Mouse (Mus musculus) liver, embryonic 13.5 days (tissue): ENCODE measurements around the gene Nampt. TPM values are rescaled to one million over a fixed set of nuclear protein-coding genes. Genes with fewer than 3 reads are reported as not detected.
"Not testable (repeated sequence)": the region's sequence is repeated elsewhere in the genome, so short reads cannot be mapped to it uniquely, and the experiment has no call there.

Source experiments
- ATAC-seq: fragments of 200-750 bp; cut with Nextera tagmentation; 2 replicates; pipeline ENCODE4 v1.8.0; 2017; ENCODE audit warnings: low read depth, mild to moderate bottlenecking, moderate number of reproducible peaks, moderate library complexity
- DNase-seq: peaks from one replicate; pipeline ENCODE4 v3.0.0; 2022
- H3K27ac ChIP-seq: fragments of 300-500 bp; sonication (generic); 2 replicates; pipeline ENCODE4 v1.5.1; 2015; ENCODE audit warnings: moderate library complexity, mild to moderate bottlenecking, inconsistent platforms
- H3K27me3 ChIP-seq: fragments of 300-500 bp; sonication (generic); 2 replicates; pipeline ENCODE4 v1.6.1; 2015; ENCODE audit warnings: mild to moderate bottlenecking, inconsistent platforms
- H3K36me3 ChIP-seq: fragments of 300-500 bp; sonication (generic); 2 replicates; pipeline ENCODE4 v1.6.1; 2015; ENCODE audit warnings: mild to moderate bottlenecking, inconsistent platforms
- H3K4me1 ChIP-seq: fragments of 300-500 bp; sonication (generic); replicated peaks from 2 replicates; pipeline ENCODE4 v1.6.1; 2015; ENCODE audit warnings: inconsistent platforms
- H3K4me2 ChIP-seq: fragments of 300-500 bp; sonication (generic); 2 replicates; pipeline ENCODE4 v1.6.1; 2015; ENCODE audit warnings: inconsistent platforms, mild to moderate bottlenecking, moderate library complexity
- H3K4me3 ChIP-seq: fragments of 300-500 bp; sonication (generic); replicated peaks from 2 replicates; pipeline ENCODE4 v1.5.1; 2015; ENCODE audit warnings: mild to moderate bottlenecking, inconsistent platforms
- H3K9ac ChIP-seq: fragments of 300-500 bp; sonication (generic); 2 replicates; pipeline ENCODE4 v1.6.1; 2015; ENCODE audit warnings: mild to moderate bottlenecking, inconsistent platforms
- H3K9me3 ChIP-seq: fragments of 300-500 bp; sonication (generic); replicated peaks from 2 replicates; pipeline ENCODE4 v1.6.1; 2016; ENCODE audit warnings: inconsistent platforms
- WGBS: fragments of 180-500 bp; shearing (Covaris S2); methylation state at CpG from one replicate; pipeline ENCODE4 v1.1.7; 2015; ENCODE audit not compliant: insufficient replicate concordance; 5-methylcytosine and 5-hydroxymethylcytosine counted together
- polyA plus RNA-seq: library from polyadenylated mRNA; unstranded; fragments of >200 nt; fragmentation: Nextera tagmentation; extraction: Ambion mirVana; gene quantifications from 2 replicates; pipeline ENCODE4 v1.2.1, GENCODE M21; 2015

Nampt gene
- polyA plus RNA-seq, 1 experiment from 2014 or later, result 10.6 TPM

DNA sequence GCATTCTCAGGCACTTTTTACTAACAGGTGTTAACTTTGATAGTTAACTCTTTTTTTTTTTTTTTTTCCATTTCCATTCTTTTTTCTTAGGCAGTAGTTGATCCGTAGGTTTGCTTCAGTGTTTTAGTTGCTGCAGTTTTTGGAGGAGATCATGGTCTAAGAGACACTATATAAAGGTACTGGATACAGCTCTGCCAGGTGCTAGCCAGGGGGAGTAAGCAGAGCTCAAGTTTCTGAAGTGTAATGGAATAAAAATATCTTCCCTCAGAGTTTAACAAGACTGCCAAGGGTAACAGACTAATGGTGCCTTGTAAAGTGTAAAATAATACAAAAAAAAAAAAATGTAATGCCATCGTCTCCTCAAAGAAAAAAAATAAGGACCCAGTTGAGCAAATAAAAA is 67.0 kb downstream of the Nampt start:
- DNase-seq (no peak), ATAC-seq (no peak)
- no peaks in the 10 kb centered on the region for H3K9me3 ChIP-seq
- no peak overlapping the region for H3K4me3 ChIP-seq
- no peak overlapping the region for H3K9ac ChIP-seq
- no peak overlapping the region for H3K27ac ChIP-seq
- H3K27me3 ChIP-seq, result no peaks in the 10 kb centered on the region
- no peaks in the 10 kb centered on the region for H3K4me1 ChIP-seq
- H3K4me2 ChIP-seq, result no peak overlapping the region
- no peaks in the 10 kb centered on the region for H3K36me3 ChIP-seq
- 57% methylated on average over 2 of the region's 2 CpGs for WGBS

DNA sequence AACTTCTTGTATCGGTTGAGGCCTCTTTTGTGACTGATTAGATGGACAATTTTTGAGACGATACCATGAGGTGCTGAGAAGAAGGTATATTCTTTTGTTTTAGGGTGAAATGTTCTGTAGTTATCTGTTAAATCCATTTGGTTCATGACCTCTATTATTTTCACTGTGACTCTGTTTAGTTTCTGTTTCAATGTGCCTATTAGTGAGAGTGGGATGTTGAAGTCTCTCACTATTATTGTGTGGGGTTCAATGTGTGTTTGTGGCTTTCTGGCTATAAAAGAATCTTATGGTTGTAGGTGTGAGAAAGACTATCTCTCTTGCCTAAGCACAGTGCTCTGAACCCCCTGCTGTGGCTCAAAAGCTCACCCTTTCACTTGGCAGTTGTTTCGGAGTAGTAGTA is 68.9 kb downstream of the Nampt start:
- Histone ChIP-seq H3K4me2 (no peak overlapping the region), H3K27ac (no peak overlapping the region), H3K4me3 (no peak overlapping the region), H3K27me3 (no peaks in the 10 kb centered on the region), H3K9me3 (no peaks in the 10 kb centered on the region), H3K9ac (no peak overlapping the region), H3K36me3 (no peaks in the 10 kb centered on the region), H3K4me1 (no peaks in the 10 kb centered on the region; the same call in 1 of the 2 replicates)
- DNase-seq (no peak), ATAC-seq (no peak)
- WGBS, result 60% methylated on average over 3 of the region's 3 CpGs

DNA sequence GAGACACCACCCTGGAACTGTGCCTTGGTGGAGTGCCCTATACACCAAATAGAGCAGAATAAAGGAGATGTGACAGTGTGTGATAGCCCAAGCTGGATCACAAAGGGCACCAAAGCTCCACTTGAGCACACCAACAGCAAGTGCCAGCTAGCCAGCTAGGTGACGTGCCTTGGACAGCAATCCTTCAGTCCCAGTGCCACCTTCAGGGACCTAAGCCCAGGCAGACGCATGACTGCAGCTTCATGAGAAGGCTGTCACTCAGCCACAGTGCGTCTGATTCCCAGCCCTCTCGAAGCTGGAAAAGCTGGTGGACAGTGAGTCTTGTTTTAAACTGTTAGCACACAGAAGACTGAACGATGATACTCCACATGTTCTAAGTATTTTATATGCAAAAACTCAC is 70.5 kb downstream of the Nampt start:
- Histone ChIP-seq H3K27ac (no peak overlapping the region), H3K36me3 (no peaks in the 10 kb centered on the region), H3K4me1 (peaks cover 4% of the 10 kb centered on the region), H3K9me3 (no peaks in the 10 kb centered on the region), H3K4me2 (no peak overlapping the region), H3K27me3 (no peaks in the 10 kb centered on the region), H3K4me3 (no peak overlapping the region), H3K9ac (no peak overlapping the region)
- ATAC-seq, result no peak
- WGBS, result 58% methylated on average over 5 of the region's 5 CpGs
- no peak for DNase-seq

DNA sequence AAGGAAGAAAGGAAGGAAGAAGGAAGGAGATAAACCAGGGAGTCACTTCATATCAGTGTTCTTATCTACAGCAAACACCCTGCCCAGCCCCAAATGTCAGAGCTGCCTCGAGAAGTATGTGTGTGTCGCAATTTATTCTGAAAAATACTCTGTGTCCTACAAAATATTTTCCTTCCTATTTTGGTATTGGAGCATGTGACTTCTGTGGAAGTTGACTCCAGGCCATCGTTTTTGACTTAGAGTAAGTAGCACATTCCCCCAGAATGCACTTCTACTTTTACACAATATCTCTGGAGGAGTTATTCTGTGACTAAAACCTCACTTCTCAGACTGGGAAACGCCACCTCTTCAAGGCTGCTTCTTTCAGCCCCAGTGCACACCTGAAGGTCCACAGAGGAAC is 71.1 kb downstream of the Nampt start:
- Histone ChIP-seq H3K27me3 (no peaks in the 10 kb centered on the region), H3K27ac (no peak overlapping the region), H3K4me1 (peaks cover 4% of the 10 kb centered on the region), H3K9me3 (no peaks in the 10 kb centered on the region), H3K9ac (no peak overlapping the region), H3K36me3 (no peaks in the 10 kb centered on the region), H3K4me3 (no peak overlapping the region), H3K4me2 (no peak overlapping the region)
- WGBS, result 25% methylated on average over 4 of the region's 4 CpGs
- no peak for ATAC-seq
- DNase-seq, result no peak

DNA sequence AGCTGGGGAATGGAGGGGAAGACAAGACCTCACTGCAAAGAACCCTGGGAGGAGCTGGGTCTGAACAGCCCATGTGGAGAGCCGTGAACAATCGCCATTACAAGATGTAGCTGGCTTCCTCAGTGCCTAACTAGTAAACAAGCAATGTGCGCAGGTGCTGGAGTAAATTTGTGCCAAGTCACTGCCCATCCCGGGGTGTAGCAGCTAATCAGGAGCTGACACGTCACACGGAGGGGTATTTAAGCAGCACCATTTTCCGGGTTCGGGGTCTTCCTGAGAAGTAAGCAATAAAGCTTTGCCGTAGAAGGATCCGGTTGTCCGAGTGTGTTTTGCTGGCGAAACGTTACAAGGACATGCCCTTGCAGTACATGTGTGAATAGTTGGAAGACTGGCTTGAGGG is 71.9 kb downstream of the Nampt start:
- ATAC-seq, H3K9ac ChIP-seq, H3K36me3 ChIP-seq, H3K9me3 ChIP-seq, H3K4me3 ChIP-seq, H3K4me1 ChIP-seq, DNase-seq, H3K27ac ChIP-seq, H3K4me2 ChIP-seq, H3K27me3 ChIP-seq: not testable (repeated sequence)
- WGBS, result 75% methylated on average over 13 of the region's 13 CpGs

DNA sequence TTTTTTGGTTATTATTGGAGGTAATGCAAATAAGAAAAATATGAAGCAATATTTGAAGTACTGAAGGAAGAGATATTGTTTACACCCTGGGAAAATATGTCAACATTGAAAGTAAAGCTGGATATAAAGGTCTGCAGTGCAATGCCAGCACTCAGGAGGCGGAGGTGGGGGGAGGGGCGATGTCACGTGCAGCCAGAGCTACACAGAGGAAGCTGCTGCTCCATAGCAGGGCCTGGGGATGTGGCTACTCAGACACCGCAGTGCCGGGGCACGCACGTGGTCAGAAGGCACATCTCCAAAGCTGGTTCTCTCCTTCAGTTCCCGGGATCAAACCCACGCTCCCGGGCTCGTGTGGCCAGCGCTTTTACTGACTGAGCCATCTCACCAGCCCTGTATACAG is 73.9 kb downstream of the Nampt start:
- H3K36me3 ChIP-seq, result no peaks in the 10 kb centered on the region
- no peaks in the 10 kb centered on the region for H3K27me3 ChIP-seq
- no peak for DNase-seq
- 30% methylated on average over 12 of the region's 12 CpGs for WGBS
- no peaks in the 10 kb centered on the region for H3K9me3 ChIP-seq
- no peak for ATAC-seq
- H3K4me1 ChIP-seq, result peaks cover 4% of the 10 kb centered on the region
- H3K4me3 ChIP-seq, result no peak overlapping the region
- no peak overlapping the region for H3K27ac ChIP-seq
- H3K4me2 ChIP-seq, result no peak overlapping the region
- H3K9ac ChIP-seq, result no peak overlapping the region

DNA sequence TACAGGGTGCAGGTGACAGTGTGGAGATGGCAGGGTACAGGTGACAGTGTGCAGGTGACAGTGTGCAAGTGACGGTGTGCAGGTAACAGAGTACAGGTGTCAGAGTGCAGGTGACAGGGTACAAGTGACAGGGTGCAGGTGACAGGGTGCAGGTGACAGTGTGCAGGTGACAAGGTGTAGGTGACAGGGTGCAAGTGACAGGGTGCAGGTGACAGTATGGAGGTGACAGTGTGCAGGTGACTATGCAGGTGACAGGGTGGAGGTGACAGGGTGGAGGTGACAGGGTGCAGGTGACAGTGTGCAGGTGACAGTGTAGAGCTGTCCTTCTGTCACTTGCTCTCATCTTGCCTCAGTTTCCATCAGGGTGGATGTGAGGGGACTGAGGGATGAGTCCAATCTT is 76.5 kb downstream of the Nampt start:
- H3K9me3 ChIP-seq, result no peaks in the 10 kb centered on the region
- H3K4me3 ChIP-seq, result no peak overlapping the region
- no peaks in the 10 kb centered on the region for H3K36me3 ChIP-seq
- H3K9ac ChIP-seq, result no peak overlapping the region
- H3K27me3 ChIP-seq, result no peaks in the 10 kb centered on the region
- 85% methylated on average over 1 of the region's 1 CpGs for WGBS
- H3K27ac ChIP-seq, result no peak overlapping the region
- no peak overlapping the region for H3K4me2 ChIP-seq
- peaks cover 4% of the 10 kb centered on the region for H3K4me1 ChIP-seq
- DNase-seq, result no peak
- no peak for ATAC-seq

DNA sequence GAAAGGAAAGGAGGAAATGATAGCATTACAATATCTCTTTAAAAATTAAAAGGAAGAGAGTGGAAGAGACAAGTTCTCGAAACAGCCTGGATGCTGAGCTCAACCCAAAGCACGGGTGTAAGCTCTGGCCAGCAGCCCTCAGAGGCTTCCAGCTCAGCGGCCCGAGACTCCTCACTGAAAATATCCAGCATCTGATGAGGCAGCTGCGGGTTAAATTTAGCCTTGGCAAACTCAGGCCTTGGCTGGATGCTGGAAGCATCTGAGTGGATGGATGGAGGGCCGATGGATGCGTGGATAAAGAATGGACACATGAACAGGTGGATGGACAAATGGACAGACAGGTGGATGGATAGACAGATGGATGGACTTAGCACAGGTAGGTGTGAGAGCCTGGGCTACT is 77.2 kb downstream of the Nampt start:
- Histone ChIP-seq H3K27ac (no peak overlapping the region), H3K4me2 (no peak overlapping the region), H3K27me3 (no peaks in the 10 kb centered on the region), H3K36me3 (no peaks in the 10 kb centered on the region), H3K4me1 (peaks cover 4% of the 10 kb centered on the region), H3K9me3 (no peaks in the 10 kb centered on the region), H3K9ac (no peak overlapping the region), H3K4me3 (no peak overlapping the region)
- WGBS, result 62% methylated on average over 7 of the region's 7 CpGs
- ATAC-seq, result no peak
- no peak for DNase-seq

DNA sequence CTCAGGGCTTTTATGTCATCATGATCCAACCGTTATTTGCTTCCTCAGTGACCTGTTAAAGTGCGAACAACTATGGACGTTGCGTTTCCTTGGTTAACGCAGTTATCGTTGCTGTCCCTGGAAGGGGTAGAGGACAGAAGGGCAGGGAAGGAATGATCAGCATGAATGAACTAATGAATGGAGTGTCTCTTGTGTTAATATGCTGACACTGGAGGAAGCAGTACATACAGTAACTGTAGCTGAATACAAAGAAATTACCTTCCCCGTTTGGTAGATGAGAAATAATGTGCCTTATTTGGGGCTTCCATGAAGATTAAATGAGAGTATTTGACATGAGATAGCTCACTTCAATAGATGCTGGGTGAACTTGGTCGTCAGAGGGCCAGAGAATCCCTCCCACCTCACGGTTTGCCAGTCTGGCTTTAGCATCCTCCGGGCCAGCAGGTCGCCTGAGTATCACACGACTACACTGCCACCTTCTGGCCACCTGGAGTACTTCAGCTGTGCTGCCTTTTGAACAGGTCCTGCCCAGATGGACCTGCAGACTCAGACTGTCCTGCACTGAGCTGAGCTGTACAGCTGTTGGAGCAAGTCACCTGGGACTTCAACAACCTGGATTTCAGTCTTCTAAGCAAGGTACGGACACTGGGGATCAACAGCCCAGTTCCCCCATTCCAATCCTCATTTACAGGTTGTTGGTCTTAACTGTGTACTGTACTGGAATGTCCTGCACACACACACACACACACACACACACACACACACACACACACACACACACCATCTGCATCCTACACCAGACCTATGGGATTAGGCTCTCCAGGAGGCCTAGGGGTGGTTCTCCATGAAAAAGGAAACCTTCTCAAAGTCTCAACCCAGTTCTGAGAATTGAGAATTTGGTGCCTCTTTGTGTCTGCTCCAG is 78.1 kb downstream of the Nampt start:
- no peak overlapping the region for H3K4me2 ChIP-seq
- no peak for ATAC-seq

DNA sequence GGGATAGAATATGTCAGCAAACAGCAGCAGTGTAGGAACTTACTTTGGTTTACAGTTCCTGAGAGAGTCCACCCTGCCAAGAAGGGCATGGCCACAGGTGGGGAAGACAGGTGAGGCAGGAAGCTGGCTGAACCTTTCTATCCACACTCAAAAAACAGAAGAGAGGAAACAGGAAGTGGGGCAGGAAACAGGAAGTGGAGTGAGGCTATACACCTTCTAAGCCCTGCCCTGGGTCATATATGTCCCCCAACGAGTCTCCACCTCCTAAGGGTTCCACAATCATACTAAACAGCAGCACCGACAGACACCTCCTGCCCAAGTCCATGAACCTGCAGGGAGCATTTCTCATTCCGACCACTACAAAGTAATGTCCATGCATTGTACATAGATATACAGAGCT is 81.7 kb downstream of the Nampt start:
- Histone ChIP-seq H3K9me3 (no peaks in the 10 kb centered on the region), H3K4me1 (no peaks in the 10 kb centered on the region), H3K27me3 (no peaks in the 10 kb centered on the region), H3K27ac (no peak overlapping the region), H3K9ac (no peak overlapping the region), H3K36me3 (no peaks in the 10 kb centered on the region), H3K4me3 (no peak overlapping the region), H3K4me2 (no peak overlapping the region)
- no peak for ATAC-seq
- no peak for DNase-seq
- WGBS, result 51% methylated on average over 3 of the region's 3 CpGs

More for the DNA sequence above, 78.1 kb downstream of the Nampt start:
- DNase-seq, result peak; percentile 56
- peaks cover 4% of the 10 kb centered on the region for H3K4me1 ChIP-seq
- no peak overlapping the region for H3K9ac ChIP-seq
- WGBS, result 46% methylated on average over 13 of the region's 13 CpGs
- no peaks in the 10 kb centered on the region for H3K36me3 ChIP-seq
- H3K4me3 ChIP-seq, result no peak overlapping the region
- H3K9me3 ChIP-seq, result no peaks in the 10 kb centered on the region
- H3K27me3 ChIP-seq, result no peaks in the 10 kb centered on the region
- no peak overlapping the region for H3K27ac ChIP-seq
